Mouse (Mus musculus): ENCODE data around the gene Ilf3. TPM values are rescaled to one million over a fixed set of nuclear protein-coding genes. Genes with fewer than 3 reads are reported as not detected.

The Ilf3 gene
- polyA plus RNA-seq, 1 experiment from 2014 or later = 268 TPM

DNA sequence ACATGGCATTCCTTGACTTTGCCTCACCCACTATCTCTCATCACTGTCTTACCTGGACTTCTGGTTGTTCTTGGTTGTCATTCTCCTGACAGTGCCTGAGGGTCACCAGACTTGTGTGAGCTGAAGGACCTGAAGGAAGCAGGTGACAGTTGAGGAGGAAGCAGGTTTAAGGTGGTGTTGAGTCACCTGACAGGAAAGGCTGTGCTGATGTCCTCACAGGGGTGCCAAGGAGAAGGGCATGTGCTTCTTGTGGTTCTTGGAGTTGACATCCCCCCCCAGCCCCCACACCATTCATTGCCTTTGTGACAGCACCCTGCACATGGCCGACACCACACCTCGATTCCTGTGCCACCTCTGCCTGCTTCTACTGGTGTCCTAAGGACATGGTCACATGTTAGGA, 80.1 kb downstream of the Ilf3 start:
- H3K27ac ChIP-seq = no peak overlapping the region
- H3K36me3 ChIP-seq = peaks cover 21% of the 10 kb centered on the region
- no peak overlapping the region for H3K9ac ChIP-seq
- H3K27me3 ChIP-seq = no peaks in the 10 kb centered on the region
- H3K4me2 ChIP-seq (replicated peaks) = no peak overlapping the region
- H3K4me1 ChIP-seq = 0 out of 2 replicates have a peak, but pooled peaks cover 7% of the 10 kb centered on the region
- WGBS = 90% methylated on average over 2 of the region's 2 CpGs
- no peak overlapping the region for H3K4me3 ChIP-seq
- ATAC-seq (ENCODE audit: low FRiP score, low read depth) = no peak
- no peaks in the 10 kb centered on the region for H3K9me3 ChIP-seq

DNA sequence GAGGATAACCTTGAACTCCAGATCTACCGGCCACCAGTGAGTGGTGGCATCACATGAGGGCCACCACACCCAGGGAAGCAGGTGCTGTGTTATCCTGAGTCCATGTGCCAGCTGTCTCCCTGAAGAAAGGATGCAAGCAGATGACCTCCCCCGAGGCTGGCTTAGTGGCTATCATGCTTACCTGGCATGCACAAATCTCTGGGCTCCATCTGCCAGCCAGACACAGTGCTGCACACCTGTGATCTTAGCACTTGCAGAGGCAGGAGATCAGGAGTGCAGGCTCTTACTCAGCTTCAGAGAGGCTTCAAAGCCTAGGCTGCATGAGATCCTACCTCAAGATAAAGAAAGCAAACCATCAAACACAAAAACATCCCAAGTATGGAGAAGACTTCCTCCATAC, 82.0 kb downstream of the Ilf3 start:
- Histone ChIP-seq H3K9me3 (no peaks in the 10 kb centered on the region), H3K4me1 (0 out of 2 replicates have a peak, but pooled peaks cover 7% of the 10 kb centered on the region), H3K4me3 (no peak overlapping the region), H3K27ac (no peak overlapping the region), H3K27me3 (no peaks in the 10 kb centered on the region), H3K9ac (no peak overlapping the region), H3K4me2 (replicated peaks) (no peak overlapping the region), H3K36me3 (peaks cover 19% of the 10 kb centered on the region)
- 80% methylated on average over 2 of the region's 2 CpGs for WGBS
- ATAC-seq (ENCODE audit: low FRiP score, low read depth) = no peak

DNA sequence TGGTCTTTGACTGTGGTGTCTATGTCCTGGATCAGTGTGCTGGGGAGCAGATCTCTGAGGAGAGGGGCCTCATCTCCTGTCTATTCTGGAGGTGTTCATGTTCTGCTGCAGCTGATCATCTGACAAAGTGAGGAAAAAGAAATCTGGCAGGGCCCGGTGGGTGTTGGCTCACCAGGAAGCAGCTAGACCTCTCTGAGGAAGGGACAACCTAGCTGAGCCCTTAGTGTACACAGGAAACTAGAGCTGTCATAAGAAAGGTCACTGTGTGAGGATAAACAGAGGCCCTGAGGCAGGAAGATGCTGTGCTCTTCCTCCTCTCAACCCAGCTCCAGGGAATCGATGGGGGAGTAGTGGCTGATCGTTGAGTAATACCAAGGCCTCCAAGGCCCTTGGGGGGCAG, 82.6 kb downstream of the Ilf3 start:
- H3K4me2 ChIP-seq (replicated peaks) = no peak overlapping the region
- no peaks in the 10 kb centered on the region for H3K9me3 ChIP-seq
- H3K27me3 ChIP-seq = no peaks in the 10 kb centered on the region
- 90% methylated on average over 3 of the region's 3 CpGs for WGBS
- H3K36me3 ChIP-seq = peaks cover 13% of the 10 kb centered on the region
- 0 out of 2 replicates have a peak, but pooled peaks cover 7% of the 10 kb centered on the region for H3K4me1 ChIP-seq
- no peak overlapping the region for H3K4me3 ChIP-seq
- no peak for ATAC-seq (ENCODE audit: low FRiP score, low read depth)
- no peak overlapping the region for H3K27ac ChIP-seq
- no peak overlapping the region for H3K9ac ChIP-seq

DNA sequence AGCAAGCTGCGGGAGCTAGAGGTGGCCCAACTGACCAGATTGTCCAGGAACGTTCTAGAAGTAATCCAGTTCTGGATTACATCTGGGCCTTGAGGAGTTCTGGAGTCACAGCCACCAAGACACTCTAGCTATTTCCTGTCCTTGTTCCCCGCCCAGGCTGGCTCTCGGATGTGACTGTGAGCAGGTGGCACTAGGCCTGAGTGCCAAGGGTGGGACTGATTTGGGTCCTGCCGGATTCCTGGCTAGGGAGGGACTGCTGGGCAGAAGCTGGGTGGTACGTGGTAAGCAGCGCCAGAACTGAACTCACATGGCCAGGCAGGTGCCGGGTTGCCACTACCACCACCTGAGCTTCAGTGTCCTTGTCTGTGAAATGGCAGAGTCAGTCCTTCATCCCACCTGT, 83.7 kb downstream of the Ilf3 start:
- Histone ChIP-seq H3K9ac (no peak overlapping the region), H3K4me1 (0 out of 2 replicates have a peak, but pooled peaks cover 7% of the 10 kb centered on the region), H3K4me3 (no peak overlapping the region), H3K9me3 (no peaks in the 10 kb centered on the region), H3K27ac (no peak overlapping the region), H3K27me3 (no peaks in the 10 kb centered on the region), H3K36me3 (peaks cover 10% of the 10 kb centered on the region), H3K4me2 (replicated peaks) (no peak overlapping the region)
- ATAC-seq (ENCODE audit: low FRiP score, low read depth) = no peak
- WGBS = 88% methylated on average over 8 of the region's 8 CpGs

DNA sequence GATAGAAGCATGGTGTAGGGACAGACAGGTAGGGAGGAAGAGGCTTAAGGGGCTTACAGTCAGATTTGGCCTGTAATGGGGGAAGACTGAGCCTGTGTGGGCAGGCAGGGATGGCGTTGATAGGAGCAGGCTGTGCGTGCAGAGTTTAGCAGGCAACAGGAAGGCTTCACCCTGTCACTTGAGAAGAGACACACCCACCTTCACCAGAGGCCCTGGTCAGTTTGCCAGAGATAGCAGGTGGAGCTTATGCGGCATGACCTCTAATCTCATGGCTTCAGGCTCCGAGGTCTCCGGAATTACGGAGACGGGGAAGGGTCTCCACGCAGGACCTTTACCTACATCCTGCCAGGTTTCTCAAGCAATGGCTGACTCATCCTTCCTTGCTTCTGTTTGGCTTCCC, 84.2 kb downstream of the Ilf3 start:
- Histone ChIP-seq H3K9me3 (no peaks in the 10 kb centered on the region), H3K4me2 (replicated peaks) (no peak overlapping the region), H3K4me1 (0 out of 2 replicates have a peak, but pooled peaks cover 7% of the 10 kb centered on the region), H3K4me3 (no peak overlapping the region), H3K36me3 (peaks cover 10% of the 10 kb centered on the region), H3K27ac (no peak overlapping the region), H3K9ac (no peak overlapping the region), H3K27me3 (no peaks in the 10 kb centered on the region)
- ATAC-seq (ENCODE audit: low FRiP score, low read depth) = no peak
- WGBS = 72% methylated on average over 8 of the region's 8 CpGs

DNA sequence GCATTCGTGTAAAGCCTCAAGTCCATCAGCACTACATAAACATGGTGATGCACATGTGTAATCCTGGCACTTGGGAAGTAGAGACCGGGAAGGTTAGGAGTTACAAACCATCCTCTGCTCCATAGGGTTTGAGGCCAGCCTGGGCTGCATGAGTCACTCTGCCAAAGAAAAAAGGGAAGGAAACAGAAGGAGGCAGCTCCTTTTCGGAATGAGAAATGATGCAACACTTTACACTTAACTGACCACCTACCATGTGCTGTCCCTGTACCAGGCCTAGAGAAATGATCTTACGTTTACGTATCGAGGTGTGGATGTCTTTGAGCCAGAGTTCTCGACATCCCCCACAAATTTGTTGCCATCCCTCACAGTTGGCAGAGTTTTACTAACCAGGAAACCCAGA, 85.3 kb downstream of the Ilf3 start:
- Histone ChIP-seq H3K36me3 (peaks cover 15% of the 10 kb centered on the region), H3K9me3 (no peaks in the 10 kb centered on the region), H3K4me3 (no peak overlapping the region), H3K4me1 (0 out of 2 replicates have a peak, but pooled peaks cover 7% of the 10 kb centered on the region), H3K27me3 (no peaks in the 10 kb centered on the region), H3K9ac (no peak overlapping the region), H3K4me2 (replicated peaks) (no peak overlapping the region), H3K27ac (no peak overlapping the region)
- 89% methylated on average over 7 of the region's 7 CpGs for WGBS
- ATAC-seq (ENCODE audit: low FRiP score, low read depth) = no peak

DNA sequence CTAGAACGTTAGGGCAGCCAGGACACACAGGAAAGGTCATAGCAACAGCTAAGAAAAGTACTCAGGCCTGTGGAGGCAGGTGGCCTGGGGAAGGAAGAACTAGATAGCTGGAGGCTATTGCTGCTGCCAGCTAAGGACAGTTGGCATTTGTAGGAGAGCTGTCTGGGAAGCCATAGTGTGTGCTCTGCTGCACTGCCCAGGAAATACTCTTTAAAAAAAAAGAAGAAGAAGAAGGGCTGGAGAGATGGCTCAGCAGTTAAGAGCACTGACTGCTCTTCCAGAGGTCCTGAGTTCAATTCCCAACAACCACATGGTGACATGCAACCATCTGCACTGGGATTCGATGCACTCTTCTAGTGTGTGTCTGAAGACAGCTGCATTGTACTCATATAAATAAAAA, 85.8 kb downstream of the Ilf3 start:
- H3K9me3 ChIP-seq = no peaks in the 10 kb centered on the region
- no peak overlapping the region for H3K27ac ChIP-seq
- H3K27me3 ChIP-seq = no peaks in the 10 kb centered on the region
- H3K4me3 ChIP-seq = no peak overlapping the region
- H3K4me2 ChIP-seq (replicated peaks) = no peak overlapping the region
- 90% methylated on average over 2 of the region's 2 CpGs for WGBS
- peaks cover 18% of the 10 kb centered on the region for H3K36me3 ChIP-seq
- ATAC-seq (ENCODE audit: low FRiP score, low read depth) = no peak
- no peak overlapping the region for H3K9ac ChIP-seq
- H3K4me1 ChIP-seq = 0 out of 2 replicates have a peak, but pooled peaks cover 7% of the 10 kb centered on the region

DNA sequence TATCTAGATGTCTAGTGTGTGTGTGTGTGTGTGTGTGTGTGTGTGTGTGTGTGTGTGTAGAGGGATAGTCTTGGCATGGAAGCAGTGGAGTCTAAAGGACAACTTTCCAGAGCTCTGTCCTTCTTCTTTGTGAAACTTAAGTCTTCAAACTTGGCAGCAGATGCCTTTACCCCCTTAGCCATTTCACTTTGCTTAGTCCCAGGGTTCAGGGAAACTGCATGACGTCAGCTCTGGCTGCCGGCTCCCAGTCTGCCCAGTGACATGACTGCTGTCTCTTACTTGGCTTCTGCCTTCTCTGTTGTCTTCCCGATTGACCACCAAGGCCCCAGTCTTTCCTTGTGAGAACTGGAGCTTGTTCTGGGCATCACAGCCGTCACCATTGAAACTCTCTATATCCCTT, 86.9 kb downstream of the Ilf3 start:
- Histone ChIP-seq H3K9me3 (no peaks in the 10 kb centered on the region), H3K4me1 (0 out of 2 replicates have a peak, but pooled peaks cover 7% of the 10 kb centered on the region), H3K4me3 (no peak overlapping the region), H3K4me2 (replicated peaks) (no peak overlapping the region), H3K27ac (no peak overlapping the region), H3K9ac (0 out of 2 replicates have a peak overlapping the region, but pooled peaks have one; percentile 4), H3K27me3 (no peaks in the 10 kb centered on the region), H3K36me3 (peaks cover 23% of the 10 kb centered on the region)
- ATAC-seq (ENCODE audit: low FRiP score, low read depth) = no peak
- WGBS = 77% methylated on average over 4 of the region's 4 CpGs

Other genes with a start within 250 kb of the Ilf3 start
- 13.7 and 16.5 TPM in 2 replicates for gene Tyk2, start 236.6 kb upstream of the Ilf3 start, polyA plus RNA-seq (2015; fragmentation: Nextera tagmentation; extraction: Ambion mirVana)
- 320 and 346 TPM in 2 replicates for gene Cdc37, start 217.9 kb upstream of the Ilf3 start, polyA plus RNA-seq (2015; fragmentation: Nextera tagmentation; extraction: Ambion mirVana)
- gene Pde4a, start 202.2 kb upstream of the Ilf3 start, polyA plus RNA-seq (2015; fragmentation: Nextera tagmentation; extraction: Ambion mirVana) = 5.4 and 6.1 TPM in 2 replicates
- 79.7 and 82.5 TPM in 2 replicates for gene Keap1, start 128.5 kb upstream of the Ilf3 start, polyA plus RNA-seq (2015; fragmentation: Nextera tagmentation; extraction: Ambion mirVana)
- 0.77 and 0.83 TPM in 2 replicates for gene S1pr5, start 119.4 kb upstream of the Ilf3 start, polyA plus RNA-seq (2015; fragmentation: Nextera tagmentation; extraction: Ambion mirVana)
- gene Atg4d, start 102.6 kb upstream of the Ilf3 start, polyA plus RNA-seq (2015; fragmentation: Nextera tagmentation; extraction: Ambion mirVana) = 31.4 and 32.8 TPM in 2 replicates
- gene Kri1, start 79.9 kb upstream of the Ilf3 start, polyA plus RNA-seq (2015; fragmentation: Nextera tagmentation; extraction: Ambion mirVana) = 16.2 and 18.3 TPM in 2 replicates
- gene Cdkn2d, start 76.5 kb upstream of the Ilf3 start, polyA plus RNA-seq (2015; fragmentation: Nextera tagmentation; extraction: Ambion mirVana) = 51.2 and 51.6 TPM in 2 replicates
- gene Ap1m2, start 55.5 kb upstream of the Ilf3 start, polyA plus RNA-seq (2015; fragmentation: Nextera tagmentation; extraction: Ambion mirVana) = 10.5 and 11.7 TPM in 2 replicates
- 118 and 131 TPM in 2 replicates for gene Slc44a2, start 47.2 kb upstream of the Ilf3 start, polyA plus RNA-seq (2015; fragmentation: Nextera tagmentation; extraction: Ambion mirVana)
- gene Qtrt1, start 44.0 kb downstream of the Ilf3 start, polyA plus RNA-seq (2015; fragmentation: Nextera tagmentation; extraction: Ambion mirVana) = 49.5 and 52.2 TPM in 2 replicates
- gene Dnm2, start 57.0 kb downstream of the Ilf3 start, polyA plus RNA-seq (2015; fragmentation: Nextera tagmentation; extraction: Ambion mirVana) = 72.5 and 77.0 TPM in 2 replicates
- 135 and 138 TPM in 2 replicates for gene Tmed1, start 142.4 kb downstream of the Ilf3 start, polyA plus RNA-seq (2015; fragmentation: Nextera tagmentation; extraction: Ambion mirVana)
- 5.2 and 5.5 TPM in 2 replicates for gene AB124611, start 158.3 kb downstream of the Ilf3 start, polyA plus RNA-seq (2015; fragmentation: Nextera tagmentation; extraction: Ambion mirVana)
- 55.2 and 56.0 TPM in 2 replicates for gene Carm1, start 179.0 kb downstream of the Ilf3 start, polyA plus RNA-seq (2015; fragmentation: Nextera tagmentation; extraction: Ambion mirVana)
- gene Timm29, start 224.9 kb downstream of the Ilf3 start, polyA plus RNA-seq (2015; fragmentation: Nextera tagmentation; extraction: Ambion mirVana) = 30.3 and 30.4 TPM in 2 replicates
- gene Yipf2, start 225.0 kb downstream of the Ilf3 start, polyA plus RNA-seq (2015; fragmentation: Nextera tagmentation; extraction: Ambion mirVana) = 23.9 and 27.5 TPM in 2 replicates
- gene Smarca4, start 248.3 kb downstream of the Ilf3 start, polyA plus RNA-seq (2015; fragmentation: Nextera tagmentation; extraction: Ambion mirVana) = 91.8 and 99.5 TPM in 2 replicates

Measured in limb, embryonic 13.5 days (tissue).